Mouse (Mus musculus): Measurements from ENCODE around the gene Ano10. TPM values are rescaled to one million over a fixed set of nuclear protein-coding genes. Genes with fewer than 3 reads are reported as not detected.
A peak's percentile ranks its signal among the peaks of the same experiment; 100 is the strongest.

Gene Ano10
- total RNA-seq, 1 experiment from 2014 or later: 24.4 TPM

GRCm38 (mm10) chr9:122254386-122254785, 39.8 kb downstream of the Ano10 start:
- no peak for ATAC-seq (ENCODE audit: extremely low read depth, insufficient number of reproducible peaks, low FRiP score, poor library complexity, severe bottlenecking)

- ATAC-seq (ENCODE audit: extremely low read depth, insufficient number of reproducible peaks, low FRiP score, poor library complexity, severe bottlenecking): no peak
Observed at GRCm38 (mm10) chr9:122252113-122252512, 42.1 kb downstream of the Ano10 start.

GRCm38 (mm10) chr9:122248168-122248567, 46.1 kb downstream of the Ano10 start:
- ATAC-seq (ENCODE audit: extremely low read depth, insufficient number of reproducible peaks, low FRiP score, poor library complexity, severe bottlenecking): peak; percentile 59; the same call in 1 of the 2 replicates

- peak; percentile 45; the same call in 1 of the 2 replicates for ATAC-seq (ENCODE audit: extremely low read depth, insufficient number of reproducible peaks, low FRiP score, poor library complexity, severe bottlenecking)
Observed at GRCm38 (mm10) chr9:122247430-122248027, 46.7 kb downstream of the Ano10 start.

GRCm38 (mm10) chr9:122245879-122246278, 48.3 kb downstream of the Ano10 start:
- ATAC-seq (ENCODE audit: extremely low read depth, insufficient number of reproducible peaks, low FRiP score, poor library complexity, severe bottlenecking): no peak

GRCm38 (mm10) chr9:122245471-122245870, 48.8 kb downstream of the Ano10 start:
- no peak for ATAC-seq (ENCODE audit: extremely low read depth, insufficient number of reproducible peaks, low FRiP score, poor library complexity, severe bottlenecking)

- ATAC-seq (ENCODE audit: extremely low read depth, insufficient number of reproducible peaks, low FRiP score, poor library complexity, severe bottlenecking): no peak
Observed at GRCm38 (mm10) chr9:122244800-122245165, 49.4 kb downstream of the Ano10 start.

GRCm38 (mm10) chr9:122244080-122244799, 50.0 kb downstream of the Ano10 start:
- peak; percentile 37; the same call in 1 of the 2 replicates for ATAC-seq (ENCODE audit: extremely low read depth, insufficient number of reproducible peaks, low FRiP score, poor library complexity, severe bottlenecking)

GRCm38 (mm10) chr9:122243297-122243696, 50.9 kb downstream of the Ano10 start:
- no peak for ATAC-seq (ENCODE audit: extremely low read depth, insufficient number of reproducible peaks, low FRiP score, poor library complexity, severe bottlenecking)

GRCm38 (mm10) chr9:122242856-122243255, 51.4 kb downstream of the Ano10 start:
- no peak for ATAC-seq (ENCODE audit: extremely low read depth, insufficient number of reproducible peaks, low FRiP score, poor library complexity, severe bottlenecking)

- peak; percentile 62 for ATAC-seq (ENCODE audit: extremely low read depth, insufficient number of reproducible peaks, low FRiP score, poor library complexity, severe bottlenecking)
Observed at GRCm38 (mm10) chr9:122241812-122242400, 52.3 kb downstream of the Ano10 start.

GRCm38 (mm10) chr9:122240629-122241199, 53.5 kb downstream of the Ano10 start:
- no peak for ATAC-seq (ENCODE audit: extremely low read depth, insufficient number of reproducible peaks, low FRiP score, poor library complexity, severe bottlenecking)

- no peak for ATAC-seq (ENCODE audit: extremely low read depth, insufficient number of reproducible peaks, low FRiP score, poor library complexity, severe bottlenecking)
Observed at GRCm38 (mm10) chr9:122234741-122235140, 59.5 kb downstream of the Ano10 start.

GRCm38 (mm10) chr9:122233972-122234345, 60.3 kb downstream of the Ano10 start:
- ATAC-seq (ENCODE audit: extremely low read depth, insufficient number of reproducible peaks, low FRiP score, poor library complexity, severe bottlenecking): no peak

- no peak for ATAC-seq (ENCODE audit: extremely low read depth, insufficient number of reproducible peaks, low FRiP score, poor library complexity, severe bottlenecking)
Observed at GRCm38 (mm10) chr9:122233316-122233971, 60.8 kb downstream of the Ano10 start.

GRCm38 (mm10) chr9:122232912-122233311, 61.3 kb downstream of the Ano10 start:
- no peak for ATAC-seq (ENCODE audit: extremely low read depth, insufficient number of reproducible peaks, low FRiP score, poor library complexity, severe bottlenecking)

GRCm38 (mm10) chr9:122230701-122231100, 63.5 kb downstream of the Ano10 start:
- no peak for ATAC-seq (ENCODE audit: extremely low read depth, insufficient number of reproducible peaks, low FRiP score, poor library complexity, severe bottlenecking)

GRCm38 (mm10) chr9:122226419-122226818, 67.8 kb downstream of the Ano10 start:
- no peak for ATAC-seq (ENCODE audit: extremely low read depth, insufficient number of reproducible peaks, low FRiP score, poor library complexity, severe bottlenecking)

- ATAC-seq (ENCODE audit: extremely low read depth, insufficient number of reproducible peaks, low FRiP score, poor library complexity, severe bottlenecking): no peak
Observed at GRCm38 (mm10) chr9:122225309-122225708, 68.9 kb downstream of the Ano10 start.
